Mouse (Mus musculus) E14TG2a.4 (cell line): ENCODE results near the gene D630045J12Rik.

Experiments used
- H3K27me3 ChIP-seq: 2 replicates; pipeline ENCODE4 v1.6.1; 2014; ENCODE audit warnings: low read length, control low read depth; ENCODE audit not compliant: insufficient read depth
- H3K36me3 ChIP-seq: 2 replicates; pipeline ENCODE4 v1.6.1; 2014; ENCODE audit warnings: low read length, control low read depth; ENCODE audit not compliant: insufficient read depth
- H3K4me1 ChIP-seq: replicated peaks from 2 replicates; pipeline ENCODE4 v1.6.1; 2014; ENCODE audit warnings: low read depth, low read length, control low read depth
- H3K4me3 ChIP-seq: replicated peaks from 2 replicates; pipeline ENCODE4 v1.5.1; 2014; ENCODE audit warnings: mild to moderate bottlenecking, low read length
- H3K9me3 ChIP-seq: 2 replicates; pipeline ENCODE4 v1.6.1; 2014; ENCODE audit warnings: low read length, control low read depth
- CTCF ChIP-seq: conservative IDR thresholded peaks from 2 replicates; pipeline ENCODE4 v1.5.1; 2014; ENCODE audit warnings: low read length
- NANOG ChIP-seq: IDR thresholded peaks from 2 replicates; pipeline ENCODE4 v1.6.1; 2014; ENCODE audit warnings: borderline replicate concordance, low read length, mixed read lengths
- POU5F1 ChIP-seq: IDR thresholded peaks from 2 replicates; pipeline ENCODE4 v1.6.1; 2014; ENCODE audit warnings: low read length, borderline replicate concordance

D630045J12Rik gene

DNA sequence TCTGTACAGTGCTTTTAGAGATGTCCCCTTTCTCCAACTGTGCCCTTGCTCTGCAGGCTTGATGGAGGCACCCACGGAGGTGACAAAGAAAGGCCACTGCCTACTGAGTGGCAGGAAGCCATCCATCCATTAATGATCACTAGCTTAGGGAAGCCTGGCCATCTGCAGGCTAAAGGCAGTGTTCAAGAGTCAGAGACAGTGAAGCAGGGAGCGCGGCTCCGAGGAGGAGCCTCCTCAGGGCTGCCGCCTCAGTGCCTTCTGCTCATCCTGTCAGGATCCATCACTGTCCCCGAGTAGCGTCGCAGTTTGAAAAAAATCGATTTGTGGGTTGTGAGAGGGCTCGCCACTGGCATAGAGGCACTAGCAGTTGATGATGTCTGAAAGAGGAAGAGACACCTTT lies 105.2 kb downstream of the D630045J12Rik start:
- H3K4me1 ChIP-seq: peaks cover 56% of the 10 kb centered on the region
- peaks cover 14% of the 10 kb centered on the region; the same call in 1 of the 2 replicates for H3K36me3 ChIP-seq
- TF ChIP-seq CTCF (no peak), POU5F1 (no peak), NANOG (no peak)
- H3K9me3 ChIP-seq: no peaks in the 10 kb centered on the region
- H3K4me3 ChIP-seq: no peak overlapping the region
- no peaks in the 10 kb centered on the region for H3K27me3 ChIP-seq

DNA sequence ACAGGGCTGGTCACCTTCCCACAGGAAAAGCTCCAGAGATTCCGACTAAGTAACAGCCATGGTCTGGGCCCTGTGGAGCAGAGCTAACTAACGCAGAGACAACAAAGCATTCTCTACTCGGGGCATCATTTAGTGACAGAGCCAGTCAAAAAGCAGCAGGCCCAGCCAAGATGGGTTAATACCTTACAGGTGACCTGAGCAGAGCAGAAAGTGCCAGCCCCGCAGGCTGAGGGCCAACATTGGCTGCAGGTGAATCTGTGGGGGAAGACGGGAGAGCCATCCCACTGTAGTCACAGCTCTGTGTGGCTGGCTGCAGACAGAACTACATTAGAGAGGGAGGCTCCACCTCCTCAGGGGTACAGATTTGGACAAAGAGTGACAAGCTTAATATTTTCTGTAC lies 106.5 kb downstream of the D630045J12Rik start:
- peaks cover 63% of the 10 kb centered on the region for H3K4me1 ChIP-seq
- no peaks in the 10 kb centered on the region for H3K9me3 ChIP-seq
- 0 out of 2 replicates have a peak overlapping the region, but pooled peaks have one; percentile 3 for H3K4me3 ChIP-seq
- no peaks in the 10 kb centered on the region for H3K27me3 ChIP-seq
- H3K36me3 ChIP-seq: peaks cover 18% of the 10 kb centered on the region
- TF ChIP-seq POU5F1: no peak
- TF ChIP-seq NANOG: no peak
- no peak for TF ChIP-seq CTCF

DNA sequence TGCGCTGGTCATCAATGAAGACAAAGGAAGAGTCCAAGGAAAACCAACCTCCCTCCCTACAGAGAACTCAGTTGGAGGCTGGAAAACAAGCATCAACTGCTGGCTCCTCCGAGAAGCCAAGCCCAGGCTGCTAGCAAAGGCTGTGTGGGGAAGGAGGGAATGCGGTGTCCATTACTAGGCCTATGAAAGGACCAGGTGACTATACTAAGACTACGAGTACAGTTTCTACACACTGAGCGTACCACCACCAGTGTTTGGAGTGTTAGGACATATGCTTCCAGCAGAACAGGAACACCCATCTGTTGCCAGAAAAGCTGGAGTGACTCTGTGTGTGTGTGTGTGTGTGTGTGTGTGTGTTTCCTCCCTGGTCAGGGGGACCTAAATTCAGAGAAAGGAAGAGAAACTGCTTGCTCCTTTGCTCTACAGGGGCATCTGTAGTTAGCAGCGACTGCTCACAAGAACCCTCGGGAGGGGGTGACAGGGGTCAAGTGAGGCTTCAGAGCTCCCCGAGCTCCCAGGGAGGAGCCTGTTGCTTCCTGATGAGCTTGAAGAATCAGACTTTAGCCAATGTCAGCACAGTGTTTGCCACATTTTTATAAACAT lies 108.2 kb downstream of the D630045J12Rik start:
- no peak overlapping the region for H3K4me3 ChIP-seq
- no peaks in the 10 kb centered on the region for H3K27me3 ChIP-seq
- no peaks in the 10 kb centered on the region for H3K9me3 ChIP-seq
- TF ChIP-seq CTCF (no peak), POU5F1 (no peak), NANOG (no peak)
- peaks cover 22% of the 10 kb centered on the region for H3K36me3 ChIP-seq
- peaks cover 67% of the 10 kb centered on the region for H3K4me1 ChIP-seq

DNA sequence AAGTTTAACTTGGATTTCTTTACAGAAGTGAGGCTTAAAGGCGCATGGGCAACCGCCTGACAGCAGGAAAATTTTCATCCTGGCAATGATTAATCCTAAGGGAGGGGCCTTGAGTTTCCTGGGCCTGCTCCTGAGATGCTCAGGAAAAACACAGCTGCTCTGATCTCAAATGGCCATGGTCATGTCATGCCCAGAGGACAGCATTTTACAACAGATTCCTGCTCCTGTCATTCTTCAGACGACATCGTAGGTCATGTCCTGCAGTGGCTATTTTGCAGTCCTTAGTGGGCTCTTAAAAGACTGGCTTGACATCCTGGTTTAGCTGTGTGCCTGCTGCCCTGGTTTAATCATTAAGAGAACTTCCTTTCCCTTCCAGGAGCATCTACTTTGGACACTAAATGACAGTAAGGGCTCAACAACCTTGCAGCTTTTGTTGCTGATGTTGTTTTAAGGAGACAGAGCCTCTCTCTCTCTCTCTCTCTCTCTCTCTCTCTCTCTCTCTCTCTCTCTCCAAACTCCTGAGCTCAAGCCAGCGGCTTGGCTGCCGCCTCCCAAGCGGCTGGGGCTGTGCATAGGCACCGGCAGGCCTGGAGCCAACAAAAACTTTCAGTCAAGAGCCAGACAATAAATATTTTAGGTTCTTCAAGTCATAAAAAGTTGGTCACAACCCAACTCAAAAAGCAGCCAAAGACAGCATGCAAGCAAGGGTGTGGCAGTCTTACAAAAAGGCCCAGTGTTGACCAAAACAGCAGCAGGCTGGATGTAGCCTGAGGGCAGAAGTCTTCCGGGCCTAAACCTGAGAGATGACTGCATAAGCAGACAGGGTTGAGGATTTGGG lies 109.4 kb downstream of the D630045J12Rik start:
- TF ChIP-seq CTCF: no peak
- no peak for TF ChIP-seq NANOG
- TF ChIP-seq POU5F1: no peak
- no peaks in the 10 kb centered on the region for H3K9me3 ChIP-seq
- H3K27me3 ChIP-seq: no peaks in the 10 kb centered on the region
- peaks cover 65% of the 10 kb centered on the region for H3K4me1 ChIP-seq
- H3K4me3 ChIP-seq: no peak overlapping the region
- H3K36me3 ChIP-seq: peaks cover 22% of the 10 kb centered on the region

DNA sequence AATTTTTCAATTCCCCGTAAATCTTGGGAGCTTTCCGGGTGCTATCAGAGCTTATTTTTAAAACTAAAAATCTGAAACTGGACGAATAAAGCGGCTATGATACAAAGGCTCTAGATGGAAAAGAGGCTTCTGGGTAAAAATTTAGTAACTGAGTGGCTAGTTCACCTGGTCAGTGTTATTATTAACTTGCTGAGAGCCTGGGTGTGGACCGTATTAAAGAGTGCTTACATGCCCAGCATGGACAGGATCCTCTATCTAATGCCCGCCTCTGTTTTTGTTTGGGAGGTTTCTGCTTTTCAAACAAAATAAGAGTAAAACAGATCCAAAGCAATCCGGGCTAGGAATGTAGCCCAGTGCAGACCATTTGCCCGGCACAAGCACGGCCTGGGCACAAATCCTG lies 113.4 kb downstream of the D630045J12Rik start:
- H3K4me3 ChIP-seq: no peak overlapping the region
- TF ChIP-seq POU5F1 (no peak), CTCF (no peak), NANOG (no peak)
- peaks cover 12% of the 10 kb centered on the region for H3K36me3 ChIP-seq
- H3K9me3 ChIP-seq: no peaks in the 10 kb centered on the region
- H3K4me1 ChIP-seq: peaks cover 30% of the 10 kb centered on the region
- H3K27me3 ChIP-seq: no peaks in the 10 kb centered on the region

DNA sequence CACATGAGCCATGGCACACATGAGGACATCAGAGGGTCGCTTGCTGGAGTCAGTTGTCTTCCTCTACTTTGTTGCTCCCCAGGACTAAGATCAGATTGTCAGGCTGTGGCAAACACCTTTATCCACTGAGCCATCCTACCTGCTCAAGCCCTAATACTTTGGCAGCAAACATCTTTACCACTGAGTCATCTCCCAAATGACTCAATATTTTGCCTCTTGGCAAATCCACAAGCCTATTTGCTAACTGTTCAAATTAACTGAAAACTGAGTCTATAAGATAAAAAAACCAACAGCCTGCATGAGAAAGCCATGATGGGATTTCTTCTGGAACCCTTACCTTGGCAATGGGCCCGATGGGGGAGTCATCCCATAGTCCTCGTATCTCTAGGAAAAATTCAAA lies 114.7 kb downstream of the D630045J12Rik start:
- H3K4me1 ChIP-seq: peaks cover 20% of the 10 kb centered on the region
- H3K4me3 ChIP-seq: no peak overlapping the region
- no peaks in the 10 kb centered on the region for H3K27me3 ChIP-seq
- no peak for TF ChIP-seq CTCF
- no peak for TF ChIP-seq NANOG
- TF ChIP-seq POU5F1: no peak
- H3K36me3 ChIP-seq: peaks cover 12% of the 10 kb centered on the region
- H3K9me3 ChIP-seq: no peaks in the 10 kb centered on the region

DNA sequence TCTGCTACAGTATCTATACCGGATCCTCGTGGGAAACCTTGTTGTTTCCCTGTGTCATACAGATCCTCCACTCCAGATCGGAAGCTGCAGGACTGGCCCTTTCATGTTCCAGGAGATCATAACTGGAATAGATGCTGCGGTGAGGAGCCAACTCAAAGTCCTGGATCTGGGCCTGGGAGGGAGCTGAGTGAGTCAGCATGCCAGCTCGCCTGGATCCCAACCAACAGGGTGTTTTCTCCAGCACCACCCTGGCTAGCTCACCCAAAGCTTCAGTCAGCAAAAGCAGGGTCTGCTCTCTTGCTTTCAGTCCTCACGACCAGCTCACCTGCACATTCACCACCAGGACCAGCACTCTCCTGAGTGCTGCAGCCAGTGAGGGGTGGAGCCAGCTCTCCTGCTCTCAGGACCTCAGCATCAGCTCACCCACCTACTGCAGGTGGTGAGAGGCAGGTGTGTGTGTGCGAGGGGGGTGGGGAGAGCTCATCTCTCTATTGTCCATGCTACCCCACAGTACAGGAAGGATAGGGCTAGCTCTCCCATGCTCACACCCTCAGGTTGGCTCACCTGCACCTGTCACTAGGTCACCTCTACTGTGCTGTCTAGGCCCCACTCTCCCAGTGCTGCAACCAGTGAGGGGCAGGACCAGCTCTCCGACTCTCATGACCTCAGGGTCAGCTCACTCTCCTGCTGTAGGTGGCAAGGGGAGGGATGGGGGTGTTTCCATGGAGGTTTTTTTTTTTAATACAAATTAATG lies 118.8 kb downstream of the D630045J12Rik start:
- Histone ChIP-seq H3K4me1 (peaks cover 9% of the 10 kb centered on the region), H3K27me3 (no peaks in the 10 kb centered on the region)
- TF ChIP-seq NANOG (no peak), POU5F1 (no peak), CTCF (no peak)

DNA sequence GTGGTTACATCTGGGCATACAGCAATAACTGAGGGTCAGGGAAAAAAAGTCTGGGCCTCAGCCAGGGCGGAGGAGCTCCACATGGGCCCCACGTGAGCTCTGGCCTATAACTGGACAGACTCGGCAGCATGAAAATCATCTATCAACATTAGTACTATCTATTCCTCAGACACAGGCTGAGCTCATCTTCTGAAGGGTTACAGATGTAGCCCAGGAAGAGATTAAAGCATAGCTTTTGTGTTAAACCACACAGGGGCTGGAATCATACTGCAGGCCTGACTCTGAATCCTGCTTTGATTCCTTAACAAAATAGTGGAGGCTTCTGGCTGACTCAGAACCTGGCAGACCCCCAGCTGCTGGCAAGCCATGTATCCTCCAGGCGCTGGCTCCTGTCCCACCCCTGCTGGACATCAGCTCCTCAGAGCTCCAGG lies 122.0 kb downstream of the D630045J12Rik start:
- TF ChIP-seq CTCF: no peak
- TF ChIP-seq NANOG: no peak
- no peak for TF ChIP-seq POU5F1
- Histone ChIP-seq H3K9me3 (no peaks in the 10 kb centered on the region), H3K36me3 (peaks cover 4% of the 10 kb centered on the region; the same call in 1 of the 2 replicates), H3K27me3 (no peaks in the 10 kb centered on the region; the same call in 1 of the 2 replicates), H3K4me1 (peaks cover 17% of the 10 kb centered on the region), H3K4me3 (no peak overlapping the region)

More for the DNA sequence above, 118.8 kb downstream of the D630045J12Rik start:
- Histone ChIP-seq H3K9me3 (no peaks in the 10 kb centered on the region), H3K36me3 (peaks cover 4% of the 10 kb centered on the region; the same call in 1 of the 2 replicates), H3K4me3 (no peak overlapping the region)
